Mouse (Mus musculus): Measurements from ENCODE around the gene Pnp. TPM values are rescaled to one million over a fixed set of nuclear protein-coding genes. Genes with fewer than 3 reads are reported as not detected.
"Not testable (repeated sequence)": the region's sequence is repeated elsewhere in the genome, so short reads cannot be mapped to it uniquely, and the experiment has no call there.

The Pnp gene
- total and polyA plus RNA-seq, 3 experiments, result 80.0 to 118 (median 99.3) TPM

DNA sequence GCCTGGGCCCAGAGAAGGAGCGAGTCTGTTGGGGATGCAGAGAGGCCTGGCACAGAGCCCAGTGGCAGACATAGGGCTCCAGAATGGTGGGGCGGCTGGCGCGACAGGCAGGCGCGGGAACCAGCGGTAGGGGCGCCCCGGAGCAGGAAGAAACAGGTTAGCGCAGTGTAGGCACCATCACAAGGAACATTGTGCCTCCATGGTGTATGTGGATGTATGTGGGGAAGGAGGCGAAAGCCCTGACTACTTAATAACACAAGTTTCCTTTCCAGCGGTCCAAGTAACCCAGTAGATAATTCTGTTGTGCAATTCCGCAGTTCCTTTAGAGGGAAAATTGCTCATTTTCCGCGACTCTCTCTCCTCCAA is 13.8 kb downstream of the Pnp start:
- dilution Hi-C loops (cut with MboI; ENCODE audit: extremely low pct_ligation_motif_present, extremely low pct_unique_long_range_greater_than_20kb, low sequenced_read_pairs); H3K27me3 ChIP-seq (replicated peaks); H3K4me1 ChIP-seq (ENCODE audit: control insufficient read depth in 1 of 2, insufficient read depth in 2 of 2); H3K9me3 ChIP-seq (replicated peaks; ENCODE audit: low read length); in situ Hi-C loops (cut with MboI; ENCODE audit: low pct_ligation_motif_present, low pct_unique_long_range_greater_than_20kb, low sequenced_read_pairs); H3K79me2 ChIP-seq (replicated peaks; ENCODE audit: control insufficient read depth, extremely low read depth, insufficient read depth, poor library complexity, severe bottlenecking): not testable (repeated sequence)
- TF ChIP-seq MEF2A (IDR thresholded peaks at IDR 0.05; ENCODE audit: borderline replicate concordance, low read depth, low read length), result peak; percentile 39; the same call in 1 of the 2 replicates
- peak; percentile 0; the same call in 1 of the 2 replicates for TF ChIP-seq ZMIZ1 (IDR thresholded peaks at IDR 0.05; ENCODE audit: low read depth, low read length)
- TF ChIP-seq MYC (IDR thresholded peaks at IDR 0.05; ENCODE audit: low read depth, low read length), result 0 out of 2 replicates have a peak, but pooled peaks have one; percentile 37
- TF ChIP-seq SMC3 (IDR thresholded peaks at IDR 0.05; ENCODE audit: low read depth, low read length), result peak; percentile 0; the same call in 1 of the 2 replicates
- TF ChIP-seq SIN3A (IDR thresholded peaks at IDR 0.05; ENCODE audit: low read length), result peak; percentile 67
- TF ChIP-seq NELFE (IDR thresholded peaks at IDR 0.05; ENCODE audit: low read depth, low read length), result peak; percentile 7; the same call in 1 of the 2 replicates
- peak; percentile 26; the same call in 1 of the 2 replicates for TF ChIP-seq HCFC1 (IDR thresholded peaks at IDR 0.05; ENCODE audit: low read depth, low read length)
- 0 out of 2 replicates have a peak, but pooled peaks have one; percentile 43 for TF ChIP-seq CHD1 (IDR thresholded peaks at IDR 0.05; ENCODE audit: low read depth, low read length)
- 0 out of 2 replicates have a peak, but pooled peaks have one; percentile 34 for TF ChIP-seq MAX (IDR thresholded peaks at IDR 0.05; ENCODE audit: low read length)
- TF ChIP-seq UBTF (IDR thresholded peaks at IDR 0.05; ENCODE audit: low read depth, low read length), result peak; percentile 75; the same call in 1 of the 2 replicates
- H3K36me3 ChIP-seq (replicated peaks in 1 of 2; ENCODE audit: control insufficient read depth in 1 of 2, insufficient read depth in 1 of 2, low read length in 1 of 2), result peaks cover 9 to 12% of the 10 kb centered on the region in 2 experiments
- peak overlapping the region; percentile 56 for H3K27ac ChIP-seq (ENCODE audit: insufficient read depth, low read depth)
- peak overlapping the region; percentile 89; the same call in 1 of the 2 replicates for H3K4me2 ChIP-seq (ENCODE audit: insufficient read depth, low read depth, poor library complexity, severe bottlenecking)
- peak overlapping the region; percentile 80 for H3K9ac ChIP-seq (ENCODE audit: insufficient read depth, low read depth)
- peak overlapping the region; percentile 53 to 96 (median 74) for H3K4me3 ChIP-seq (replicated peaks in 1 of 3; ENCODE audit: low read depth in 2 of 3, low read length in 2 of 3, poor library complexity in 1 of 3)
- DNase-seq (ENCODE audit: extremely low read depth), result peak; percentile 37

DNA sequence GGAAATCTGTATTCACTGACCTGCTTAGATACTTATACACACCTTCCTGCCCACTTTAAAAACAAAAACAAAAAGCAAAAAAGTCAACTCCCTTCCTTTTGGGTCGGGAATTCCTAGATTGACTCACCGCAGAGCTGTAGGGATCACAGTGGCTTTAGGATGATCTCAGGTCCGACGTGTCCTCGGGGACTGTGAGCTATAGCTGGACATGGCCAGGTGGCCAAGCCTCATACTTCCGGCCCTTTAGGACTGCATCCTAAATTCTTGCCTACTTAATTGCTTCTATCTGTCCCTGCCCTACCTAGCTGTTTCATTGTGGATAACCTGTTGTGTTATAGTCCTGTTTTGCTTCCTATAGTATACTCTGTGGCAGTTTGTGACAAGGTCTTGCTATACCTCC is 14.2 kb downstream of the Pnp start:
- H3K27ac ChIP-seq (ENCODE audit: insufficient read depth, low read depth); H3K79me2 ChIP-seq (replicated peaks; ENCODE audit: control insufficient read depth, extremely low read depth, insufficient read depth, poor library complexity, severe bottlenecking); H3K27me3 ChIP-seq (replicated peaks); dilution Hi-C loops (cut with MboI; ENCODE audit: extremely low pct_ligation_motif_present, extremely low pct_unique_long_range_greater_than_20kb, low sequenced_read_pairs); H3K4me1 ChIP-seq (ENCODE audit: control insufficient read depth in 1 of 2, insufficient read depth in 2 of 2); H3K9me3 ChIP-seq (replicated peaks; ENCODE audit: low read length); DNase-seq (ENCODE audit: extremely low read depth); in situ Hi-C loops (cut with MboI; ENCODE audit: low pct_ligation_motif_present, low pct_unique_long_range_greater_than_20kb, low sequenced_read_pairs): not testable (repeated sequence)
- H3K4me2 ChIP-seq (ENCODE audit: insufficient read depth, low read depth, poor library complexity, severe bottlenecking), result peak overlapping the region; percentile 89; the same call in 1 of the 2 replicates
- peak overlapping the region; percentile 80 for H3K9ac ChIP-seq (ENCODE audit: insufficient read depth, low read depth)
- peaks cover 10 to 13% of the 10 kb centered on the region in 2 experiments for H3K36me3 ChIP-seq (replicated peaks in 1 of 2; ENCODE audit: control insufficient read depth in 1 of 2, insufficient read depth in 1 of 2, low read length in 1 of 2)
- peak overlapping the region; percentile 53 to 96 (median 74) for H3K4me3 ChIP-seq (replicated peaks in 1 of 3; ENCODE audit: low read depth in 2 of 3, low read length in 2 of 3, poor library complexity in 1 of 3)
- 0 out of 2 replicates have a peak, but pooled peaks have one; percentile 29 for TF ChIP-seq CHD1 (IDR thresholded peaks at IDR 0.05; ENCODE audit: low read depth, low read length)

DNA sequence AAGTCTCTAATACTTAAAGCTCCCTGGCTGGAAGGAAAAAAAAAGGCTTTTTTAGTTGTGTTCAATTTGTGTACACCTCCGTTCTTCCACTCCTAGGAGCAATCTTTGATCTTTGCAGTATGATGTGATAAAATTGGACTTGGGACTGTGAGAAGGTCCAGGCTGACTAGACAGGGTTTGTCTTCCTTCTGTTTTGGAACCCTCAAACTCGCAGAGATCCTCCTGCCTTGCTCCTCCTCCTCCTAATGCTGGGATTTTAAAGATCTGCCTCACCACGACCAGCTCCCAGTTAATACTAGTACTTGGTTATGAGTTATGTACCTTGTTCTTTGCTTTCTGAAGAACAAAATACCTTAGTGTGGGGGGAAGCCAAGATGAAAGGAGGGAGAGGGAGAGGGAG is 14.6 kb downstream of the Pnp start:
- H3K79me2 ChIP-seq (replicated peaks; ENCODE audit: control insufficient read depth, extremely low read depth, insufficient read depth, poor library complexity, severe bottlenecking); dilution Hi-C loops (cut with MboI; ENCODE audit: extremely low pct_ligation_motif_present, extremely low pct_unique_long_range_greater_than_20kb, low sequenced_read_pairs); DNase-seq (ENCODE audit: extremely low read depth); H3K4me1 ChIP-seq (ENCODE audit: control insufficient read depth in 1 of 2, insufficient read depth in 2 of 2); H3K27me3 ChIP-seq (replicated peaks); H3K27ac ChIP-seq (ENCODE audit: insufficient read depth, low read depth); H3K9me3 ChIP-seq (replicated peaks; ENCODE audit: low read length); in situ Hi-C loops (cut with MboI; ENCODE audit: low pct_ligation_motif_present, low pct_unique_long_range_greater_than_20kb, low sequenced_read_pairs): not testable (repeated sequence)
- Histone ChIP-seq H3K4me3 (replicated peaks in 1 of 3; ENCODE audit: low read depth in 2 of 3, low read length in 2 of 3, poor library complexity in 1 of 3) (peak overlapping the region; percentile 53 to 96 (median 74)), H3K4me2 (ENCODE audit: insufficient read depth, low read depth, poor library complexity, severe bottlenecking) (peak overlapping the region; percentile 89), H3K9ac (ENCODE audit: insufficient read depth, low read depth) (peak overlapping the region; percentile 80), H3K36me3 (replicated peaks in 1 of 2; ENCODE audit: control insufficient read depth in 1 of 2, insufficient read depth in 1 of 2, low read length in 1 of 2) (peaks cover 11 to 15% of the 10 kb centered on the region in 2 experiments)
